Mouse (Mus musculus): ENCODE measurements at regions not wholly inside any gene's neighbourhood (a gene's known extent, or its start where the extent isn't known, plus 50 kb on each side); places are given as distances from the start of the nearest gene placed in this dataset.

DNA sequence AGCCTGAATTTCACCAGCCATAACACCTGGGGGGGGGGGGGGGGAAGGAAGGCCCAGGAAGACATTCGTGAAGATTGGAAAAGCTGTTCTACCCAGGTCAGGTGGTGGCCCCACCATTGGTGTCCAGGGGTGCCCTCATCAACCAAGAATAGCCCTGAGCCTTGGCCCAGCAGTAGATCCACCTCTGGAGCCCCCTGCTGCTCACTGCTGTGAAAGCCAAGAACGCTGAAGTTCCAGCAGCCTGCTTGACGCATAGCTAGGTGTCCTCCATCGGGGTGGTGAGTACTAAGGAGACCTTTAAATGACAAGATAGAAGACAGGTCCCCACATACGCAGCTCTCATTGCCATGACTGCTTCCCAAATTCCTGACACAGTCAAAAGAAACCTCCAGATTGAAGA, 74.6 kb upstream of the Creb1 start:
- no peak for TF ChIP-seq POLR2A (IDR thresholded peaks at IDR 0.05; ENCODE audit: extremely low read depth, insufficient read depth, low read length)
- TF ChIP-seq CTCF (IDR thresholded peaks at IDR 0.05; ENCODE audit: low read depth, low read length) = no peak

Measured in liver, adult 2 months (tissue).